Comparison of ENCODE assay signal across 8 mouse cellular contexts in genomic region chr10:75517758-75518143, GRCm38 (mm10). TPM values are rescaled to one million over a fixed set of nuclear protein-coding genes. Genes with fewer than 3 reads are reported as not detected.
DNase-seq lines count a peak whose midpoint lies in the region; ATAC-seq and TF ChIP-seq lines count a peak whose summit lies in the region.

TSS of gene Gucd1 (minus strand) at chr10:75517972.

- peak; percentile 35 for ATAC-seq in G1E (ENCODE audit: extremely low read depth, insufficient number of reproducible peaks, low FRiP score, poor library complexity, severe bottlenecking)
- peak; percentile 94 for ATAC-seq in forebrain, embryonic 16.5 days
- ATAC-seq in lung, embryonic 14.5 days (ENCODE audit: insufficient read depth) = peak; percentile 92

- peak; percentile 67 for DNase-seq in G1E (ENCODE audit: low spot score)
- peak; percentile 95 to 97 for DNase-seq in cerebellum, adult 18-20 months
- DNase-seq in heart, postnatal 36 days = peak; percentile 96 to 97
- peak; percentile 98 to 99 for DNase-seq in layer of hippocampus, adult 2 months (ENCODE audit: low spot score in 2 of 2)
- peak; percentile 98 for DNase-seq in lung, embryonic 14.5 days
- peak; percentile 97 for DNase-seq in thymus, adult 2 months

- intact Hi-C loops in heart, postnatal 36 days (cut with DNase I) = loop anchor here (10.0 kb wide), 1 partner anchor 453 kb away; the partner anchor contains the start of gene Bcr

- peak within 1 kb of the TSS; percentile 77 for H3K9ac ChIP-seq in forebrain, embryonic 16.5 days (replicated peaks; ENCODE audit: low read depth, low read length)
- H3K9ac ChIP-seq in lung, embryonic 14.5 days = peak within 1 kb of the TSS; percentile 82

- H3K4me1 ChIP-seq in G1E (ENCODE audit: insufficient read depth, low read depth, low read length) = peaks cover 72% of the 10 kb centered on the region
- H3K4me1 ChIP-seq in forebrain, embryonic 16.5 days (replicated peaks; ENCODE audit: control insufficient read depth, insufficient read depth, low read length) = peaks cover 36% of the 10 kb centered on the region
- H3K4me1 ChIP-seq in lung, embryonic 14.5 days (ENCODE audit: insufficient read depth) = 0 out of 2 replicates have a peak, but pooled peaks cover 6% of the 10 kb centered on the region
- peaks cover 4% of the 10 kb centered on the region; the same call in 1 of the 2 replicates for H3K4me1 ChIP-seq in olfactory bulb, adult 2 months (ENCODE audit: control insufficient read depth, insufficient read depth, low read length)
- peaks cover 12% of the 10 kb centered on the region for H3K4me1 ChIP-seq in thymus, adult 2 months (replicated peaks; ENCODE audit: control insufficient read depth, insufficient read depth, low read length)

- H3K4me3 ChIP-seq in G1E (ENCODE audit: low read depth, low read length) = peak within 1 kb of the TSS; percentile 90
- peak within 1 kb of the TSS; percentile 58 for H3K4me3 ChIP-seq in forebrain, embryonic 16.5 days (replicated peaks; ENCODE audit: low read length)
- peak within 1 kb of the TSS; percentile 96 for H3K4me3 ChIP-seq in layer of hippocampus, adult 2 months
- peak within 1 kb of the TSS; percentile 66 for H3K4me3 ChIP-seq in lung, embryonic 14.5 days (ENCODE audit: low read depth, low read length)
- peak within 1 kb of the TSS; percentile 83 for H3K4me3 ChIP-seq in olfactory bulb, adult 2 months (ENCODE audit: insufficient read depth, low read depth, low read length)
- H3K4me3 ChIP-seq in thymus, adult 2 months (ENCODE audit: control insufficient read depth, insufficient read depth, low read length) = peak within 1 kb of the TSS; percentile 86

- H3K36me3 ChIP-seq in G1E (replicated peaks) = peaks cover 48% of the 10 kb centered on the region
- peaks cover 5% of the 10 kb centered on the region for H3K36me3 ChIP-seq in forebrain, embryonic 16.5 days (ENCODE audit: control insufficient read depth, insufficient read depth)
- peaks cover 33% of the 10 kb centered on the region for H3K36me3 ChIP-seq in lung, embryonic 14.5 days (ENCODE audit: insufficient read depth)
- H3K36me3 ChIP-seq in thymus, adult 2 months (ENCODE audit: control insufficient read depth, insufficient read depth, low read length) = peaks cover 13% of the 10 kb centered on the region; the same call in 1 of the 2 replicates

- no peaks in the 10 kb centered on the region for H3K9me3 ChIP-seq in G1E (replicated peaks)
- H3K9me3 ChIP-seq in forebrain, embryonic 16.5 days (ENCODE audit: control insufficient read depth, low read length) = no peaks in the 10 kb centered on the region
- H3K9me3 ChIP-seq in lung, embryonic 14.5 days (ENCODE audit: low read depth, low read length) = no peaks in the 10 kb centered on the region

- TF ChIP-seq CTCF in G1E (IDR thresholded peaks at IDR 0.05; ENCODE audit: low read depth, low read length) = no peak
- TF ChIP-seq CTCF in layer of hippocampus, adult 2 months (conservative IDR thresholded peaks at IDR 0.05) = no peak
- no peak for TF ChIP-seq CTCF in lung, embryonic 14.5 days (IDR thresholded peaks at IDR 0.05; ENCODE audit: low read depth)
- TF ChIP-seq CTCF in olfactory bulb, adult 2 months (IDR thresholded peaks at IDR 0.05; ENCODE audit: insufficient read depth, low read depth, low read length) = no peak
- no peak for TF ChIP-seq CTCF in thymus, adult 2 months (IDR thresholded peaks at IDR 0.05; ENCODE audit: borderline replicate concordance, control insufficient read depth, extremely low read depth, insufficient read depth, low read length, poor library complexity)

- H3K27me3 ChIP-seq in G1E (ENCODE audit: insufficient read depth, low read length) = no peaks in the 10 kb centered on the region
- no peaks in the 10 kb centered on the region for H3K27me3 ChIP-seq in forebrain, embryonic 16.5 days (replicated peaks; ENCODE audit: control insufficient read depth, insufficient read depth, low read length)
- H3K27me3 ChIP-seq in lung, embryonic 14.5 days (ENCODE audit: insufficient read depth, low read length) = no peaks in the 10 kb centered on the region
- H3K27me3 ChIP-seq in thymus, adult 2 months (ENCODE audit: control insufficient read depth, insufficient read depth, low read length) = no peaks in the 10 kb centered on the region

- WGBS in forebrain, embryonic 16.5 days = 0% methylated on average over 20 of the region's 20 CpGs
- WGBS in lung, embryonic 14.5 days = 1% methylated on average over 20 of the region's 20 CpGs
- WGBS in olfactory bulb, adult 2 months = under 1% methylated on average over 20 of the region's 20 CpGs
- WGBS in thymus, adult 2 months = under 1% methylated on average over 20 of the region's 20 CpGs

- peak within 1 kb of the TSS; percentile 98 for H3K27ac ChIP-seq in forebrain, embryonic 16.5 days (ENCODE audit: low read length)
- peak within 1 kb of the TSS; percentile 98 for H3K27ac ChIP-seq in layer of hippocampus, adult 2 months
- H3K27ac ChIP-seq in lung, embryonic 14.5 days (ENCODE audit: low read depth) = peak within 1 kb of the TSS; percentile 99
- peak within 1 kb of the TSS; percentile 87 for H3K27ac ChIP-seq in olfactory bulb, adult 2 months (ENCODE audit: insufficient read depth, low read depth, low read length)
- peak within 1 kb of the TSS; percentile 93 for H3K27ac ChIP-seq in thymus, adult 2 months (ENCODE audit: control insufficient read depth, insufficient read depth, low read length)

- peak within 1 kb of the TSS; percentile 81 for H3K4me2 ChIP-seq in forebrain, embryonic 16.5 days (ENCODE audit: low read length)
- peak within 1 kb of the TSS; percentile 95 for H3K4me2 ChIP-seq in lung, embryonic 14.5 days

- peak; percentile 52; the same call in 1 of the 2 replicates for TF ChIP-seq POLR2A in olfactory bulb, adult 2 months (IDR thresholded peaks at IDR 0.05; ENCODE audit: insufficient read depth, low read depth, low read length)
- TF ChIP-seq POLR2A in thymus, adult 2 months (IDR thresholded peaks at IDR 0.05; ENCODE audit: control insufficient read depth, extremely low read depth, insufficient read depth, low read length, poor library complexity) = peak; percentile 49

RNA-seq across cellular contexts. Expression of gene Gucd1, which starts in this region (rescaled TPM):
- total RNA-seq in G1E (2014; fragmentation: Nextera tagmentation) (17.0 and 26.1 TPM in 2 replicates), G1E (2017) (41.7 and 48.6 TPM in 2 replicates)
- polyA plus RNA-seq in G1E (2012) = 14.5 and 15.8 TPM in 2 replicates
- polyA plus RNA-seq in forebrain, embryonic 16.5 days (2015; fragmentation: Nextera tagmentation; extraction: Ambion mirVana) = 17.3 and 22.2 TPM in 2 replicates
- 10 to 100 TPM; 41.8 to 44.2 TPM for total RNA-seq in heart, postnatal 36 days (2021)
- 10 to 100 TPM; 14.5 to 16.0 TPM for total RNA-seq in layer of hippocampus, adult 2 months (2021)
- polyA plus RNA-seq in lung, embryonic 14.5 days (2014; fragmentation: Nextera tagmentation; extraction: Ambion mirVana) = 30.8 and 32.6 TPM in 2 replicates
- not detected in 2 replicates for polyA plus RNA-seq in olfactory bulb, adult 2 months (2012; ENCODE audit: insufficient read depth, insufficient read length, low replicate concordance, missing spikeins)
- polyA plus RNA-seq in thymus, adult 2 months (2012; rRNA removed) = 77.0 and 80.5 TPM in 2 replicates

Comparison
In these comparisons a context has a peak if more than half of its experiments do, and no peak if none do; other contexts are left out.
1. Peak in every context shown above with its lines: DNase-seq, ATAC-seq, H3K4me3 ChIP-seq and H3K27ac ChIP-seq.
2. ATAC-seq: peak in every context shown above with its lines; median percentile 94 in forebrain, embryonic 16.5 days; 92 in lung, embryonic 14.5 days; 35 in G1E.